Mouse (Mus musculus): ENCODE data around the gene Pde8b. TPM values are rescaled to one million over a fixed set of nuclear protein-coding genes. Genes with fewer than 3 reads are reported as not detected.

Gene Pde8b
- polyA plus RNA-seq, 1 experiment from 2014 or later, result 3.6 TPM

- Histone ChIP-seq H3K9ac (ENCODE audit: low read length) (no peak overlapping the region), H3K36me3 (ENCODE audit: control insufficient read depth, insufficient read depth, low read length) (no peaks in the 10 kb centered on the region), H3K27ac (ENCODE audit: low read depth, low read length) (no peak overlapping the region), H3K4me2 (ENCODE audit: low read length) (no peak overlapping the region), H3K4me1 (ENCODE audit: control insufficient read depth, insufficient read depth, low read length) (no peaks in the 10 kb centered on the region), H3K4me3 (ENCODE audit: low read depth, low read length) (no peak overlapping the region), H3K9me3 (replicated peaks; ENCODE audit: control insufficient read depth, low read length) (no peaks in the 10 kb centered on the region), H3K27me3 (replicated peaks; ENCODE audit: control insufficient read depth, insufficient read depth, low read length) (no peaks in the 10 kb centered on the region)
- DNase-seq (ENCODE audit: low spot score) (no peak), ATAC-seq (no peak)
- 52% methylated on average over 1 of the region's 1 CpGs for WGBS
Observed at GRCm38 (mm10) chr13:95260391-95260790, 10.3 kb upstream of the Pde8b start.

DNA sequence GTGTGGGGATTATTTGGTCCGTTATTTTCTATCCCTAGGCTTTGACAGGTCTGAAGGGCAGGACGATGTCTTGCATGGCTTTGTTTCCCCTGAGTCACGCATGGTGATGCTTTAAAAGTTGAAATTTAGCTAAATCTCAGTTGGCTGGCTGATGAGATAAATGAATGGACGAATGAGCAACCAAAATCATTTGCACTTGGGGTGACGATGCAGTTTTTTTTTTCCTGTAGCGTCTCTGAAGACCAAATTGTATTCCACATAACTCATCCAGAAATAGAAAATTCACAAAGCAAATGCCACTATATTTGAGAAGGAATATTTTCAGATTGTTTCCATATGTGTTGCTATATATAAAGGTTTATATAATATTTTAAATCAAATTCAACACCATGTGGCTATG is 6.9 kb upstream of the Pde8b start:
- Histone ChIP-seq H3K4me2 (ENCODE audit: low read length) (no peak overlapping the region), H3K9me3 (replicated peaks; ENCODE audit: control insufficient read depth, low read length) (no peaks in the 10 kb centered on the region), H3K4me1 (ENCODE audit: control insufficient read depth, insufficient read depth, low read length) (no peaks in the 10 kb centered on the region), H3K27me3 (replicated peaks; ENCODE audit: control insufficient read depth, insufficient read depth, low read length) (no peaks in the 10 kb centered on the region), H3K27ac (ENCODE audit: low read depth, low read length) (no peak overlapping the region), H3K9ac (ENCODE audit: low read length) (no peak overlapping the region), H3K4me3 (ENCODE audit: low read depth, low read length) (no peak overlapping the region), H3K36me3 (ENCODE audit: control insufficient read depth, insufficient read depth, low read length) (no peaks in the 10 kb centered on the region)
- WGBS, result 90% methylated on average over 6 of the region's 6 CpGs
- DNase-seq (ENCODE audit: low spot score) (no peak), ATAC-seq (no peak)

- ATAC-seq (no peak), DNase-seq (ENCODE audit: low spot score) (no peak)
- no peak overlapping the region for H3K27ac ChIP-seq (ENCODE audit: low read depth, low read length)
- H3K36me3 ChIP-seq (ENCODE audit: control insufficient read depth, insufficient read depth, low read length), result no peaks in the 10 kb centered on the region
- WGBS, result 95% methylated on average over 3 of the region's 3 CpGs
- H3K27me3 ChIP-seq (replicated peaks; ENCODE audit: control insufficient read depth, insufficient read depth, low read length), result no peaks in the 10 kb centered on the region
- no peak overlapping the region for H3K9ac ChIP-seq (ENCODE audit: low read length)
- H3K4me3 ChIP-seq (ENCODE audit: low read depth, low read length), result no peak overlapping the region
- no peaks in the 10 kb centered on the region for H3K9me3 ChIP-seq (replicated peaks; ENCODE audit: control insufficient read depth, low read length)
- H3K4me2 ChIP-seq (ENCODE audit: low read length), result no peak overlapping the region
- H3K4me1 ChIP-seq (ENCODE audit: control insufficient read depth, insufficient read depth, low read length), result no peaks in the 10 kb centered on the region
Observed at GRCm38 (mm10) chr13:95255083-95255482, 4.9 kb upstream of the Pde8b start.

- no peaks in the 10 kb centered on the region for H3K36me3 ChIP-seq (ENCODE audit: control insufficient read depth, insufficient read depth, low read length)
- no peaks in the 10 kb centered on the region for H3K4me1 ChIP-seq (ENCODE audit: control insufficient read depth, insufficient read depth, low read length)
- no peak for DNase-seq (ENCODE audit: low spot score)
- no peak overlapping the region for H3K9ac ChIP-seq (ENCODE audit: low read length)
- no peak overlapping the region for H3K4me3 ChIP-seq (ENCODE audit: low read depth, low read length)
- H3K4me2 ChIP-seq (ENCODE audit: low read length), result no peak overlapping the region
- H3K9me3 ChIP-seq (replicated peaks; ENCODE audit: control insufficient read depth, low read length), result no peaks in the 10 kb centered on the region
- 92% methylated on average over 2 of the region's 2 CpGs for WGBS
- no peaks in the 10 kb centered on the region for H3K27me3 ChIP-seq (replicated peaks; ENCODE audit: control insufficient read depth, insufficient read depth, low read length)
- H3K27ac ChIP-seq (ENCODE audit: low read depth, low read length), result no peak overlapping the region
- ATAC-seq, result no peak
Observed at GRCm38 (mm10) chr13:95243026-95243425, 7.1 kb downstream of the Pde8b start.

DNA sequence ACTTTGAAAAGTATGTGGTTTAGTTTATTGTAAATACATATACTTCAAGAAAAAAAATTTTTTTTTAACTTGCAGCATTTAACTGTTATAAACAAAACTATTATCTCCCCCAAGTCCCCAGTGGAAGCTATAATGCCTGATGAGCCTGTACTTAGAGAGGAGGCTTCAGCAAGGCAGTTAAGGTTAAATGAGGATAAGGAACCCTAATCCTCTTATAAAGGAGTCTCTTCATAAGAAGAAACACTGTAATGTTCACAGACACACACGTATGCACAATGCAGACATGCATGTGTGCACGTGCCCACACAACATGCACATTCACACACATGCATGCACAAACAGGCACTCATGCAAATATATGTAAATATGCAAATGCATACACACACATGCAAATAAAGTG is 12.6 kb downstream of the Pde8b start:
- Histone ChIP-seq H3K36me3 (ENCODE audit: control insufficient read depth, insufficient read depth, low read length) (no peaks in the 10 kb centered on the region), H3K4me2 (ENCODE audit: low read length) (no peak overlapping the region), H3K9ac (ENCODE audit: low read length) (no peak overlapping the region), H3K4me3 (ENCODE audit: low read depth, low read length) (no peak overlapping the region), H3K4me1 (ENCODE audit: control insufficient read depth, insufficient read depth, low read length) (no peaks in the 10 kb centered on the region), H3K9me3 (replicated peaks; ENCODE audit: control insufficient read depth, low read length) (no peaks in the 10 kb centered on the region), H3K27ac (ENCODE audit: low read depth, low read length) (no peak overlapping the region), H3K27me3 (replicated peaks; ENCODE audit: control insufficient read depth, insufficient read depth, low read length) (no peaks in the 10 kb centered on the region)
- WGBS, result 82% methylated on average over 2 of the region's 2 CpGs
- ATAC-seq (no peak), DNase-seq (ENCODE audit: low spot score) (no peak)

GRCm38 (mm10) chr13:95235261-95235660 is 14.9 kb downstream of the Pde8b start:
- Histone ChIP-seq H3K27ac (ENCODE audit: low read depth, low read length) (no peak overlapping the region), H3K36me3 (ENCODE audit: control insufficient read depth, insufficient read depth, low read length) (no peaks in the 10 kb centered on the region), H3K4me3 (ENCODE audit: low read depth, low read length) (no peak overlapping the region), H3K4me2 (ENCODE audit: low read length) (no peak overlapping the region), H3K9ac (ENCODE audit: low read length) (no peak overlapping the region), H3K4me1 (ENCODE audit: control insufficient read depth, insufficient read depth, low read length) (no peaks in the 10 kb centered on the region), H3K9me3 (replicated peaks; ENCODE audit: control insufficient read depth, low read length) (no peaks in the 10 kb centered on the region), H3K27me3 (replicated peaks; ENCODE audit: control insufficient read depth, insufficient read depth, low read length) (no peaks in the 10 kb centered on the region)
- no peak for ATAC-seq
- DNase-seq (ENCODE audit: low spot score), result no peak
- 88% methylated on average over 8 of the region's 8 CpGs for WGBS

DNA sequence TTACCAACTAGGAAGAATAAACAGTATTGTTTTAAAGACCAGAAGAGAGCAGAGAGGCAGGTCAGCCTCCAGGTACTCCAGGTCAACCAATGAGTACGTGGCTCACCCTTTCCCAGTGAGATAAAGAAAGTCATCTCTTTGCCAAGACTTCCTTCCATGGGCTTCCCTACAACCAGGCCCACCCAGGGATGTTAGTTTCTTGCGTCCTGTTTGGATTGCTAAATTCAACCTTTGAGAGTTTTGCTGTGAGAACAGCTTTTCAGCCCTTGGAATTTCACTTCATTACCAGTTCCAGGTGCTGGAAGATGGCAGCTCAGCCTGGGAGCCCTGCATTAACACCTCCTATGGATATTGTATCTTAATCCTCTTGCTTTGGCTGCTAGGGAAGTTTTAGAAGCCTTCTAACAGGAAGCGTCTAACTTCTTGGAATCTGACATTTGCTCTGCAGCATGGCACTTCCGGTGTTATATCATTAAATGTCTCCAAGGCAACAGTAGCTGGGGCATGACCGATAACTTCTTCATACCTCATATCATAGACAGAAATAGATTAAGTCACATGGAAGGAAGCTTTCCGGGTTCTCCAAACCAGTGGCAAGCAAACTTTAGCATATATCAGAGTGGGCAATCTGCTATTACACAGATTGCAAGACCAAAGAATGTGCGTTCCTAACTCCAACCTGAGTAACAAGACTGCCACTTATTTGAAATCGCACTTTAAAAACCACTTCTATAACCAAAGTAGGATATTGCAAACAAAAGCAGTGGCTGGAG is 18.6 kb downstream of the Pde8b start:
- Histone ChIP-seq H3K27ac (ENCODE audit: low read depth, low read length) (no peak overlapping the region), H3K4me3 (ENCODE audit: low read depth, low read length) (no peak overlapping the region), H3K36me3 (ENCODE audit: control insufficient read depth, insufficient read depth, low read length) (no peaks in the 10 kb centered on the region), H3K9me3 (replicated peaks; ENCODE audit: control insufficient read depth, low read length) (no peaks in the 10 kb centered on the region), H3K4me1 (ENCODE audit: control insufficient read depth, insufficient read depth, low read length) (no peaks in the 10 kb centered on the region), H3K4me2 (ENCODE audit: low read length) (no peak overlapping the region), H3K27me3 (replicated peaks; ENCODE audit: control insufficient read depth, insufficient read depth, low read length) (no peaks in the 10 kb centered on the region), H3K9ac (ENCODE audit: low read length) (no peak overlapping the region)
- DNase-seq (ENCODE audit: low spot score) (no peak), ATAC-seq (no peak)
- WGBS, result 86% methylated on average over 8 of the region's 8 CpGs

DNA sequence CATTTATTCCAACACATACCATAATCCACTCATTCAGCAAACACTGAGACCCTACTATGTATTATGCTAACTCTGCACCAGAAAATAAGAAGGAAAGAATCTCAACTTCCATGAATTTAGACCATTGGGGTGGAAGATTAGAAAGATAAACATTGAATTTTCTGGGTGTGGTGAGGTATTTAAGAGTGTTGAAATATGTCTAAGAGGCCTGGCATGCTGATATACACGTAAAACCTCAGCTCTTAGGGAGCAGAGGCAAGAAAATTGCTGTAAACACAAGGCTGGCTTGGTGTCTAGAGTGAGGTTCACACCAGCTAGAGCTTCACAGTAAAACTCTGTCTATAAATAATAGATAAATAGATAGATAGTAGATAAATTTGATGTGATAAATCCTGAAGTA is 19.8 kb downstream of the Pde8b start:
- Histone ChIP-seq H3K9me3 (replicated peaks; ENCODE audit: control insufficient read depth, low read length) (no peaks in the 10 kb centered on the region), H3K9ac (ENCODE audit: low read length) (no peak overlapping the region), H3K4me3 (ENCODE audit: low read depth, low read length) (no peak overlapping the region), H3K27me3 (replicated peaks; ENCODE audit: control insufficient read depth, insufficient read depth, low read length) (no peaks in the 10 kb centered on the region), H3K4me1 (ENCODE audit: control insufficient read depth, insufficient read depth, low read length) (no peaks in the 10 kb centered on the region), H3K4me2 (ENCODE audit: low read length) (no peak overlapping the region), H3K36me3 (ENCODE audit: control insufficient read depth, insufficient read depth, low read length) (no peaks in the 10 kb centered on the region), H3K27ac (ENCODE audit: low read depth, low read length) (no peak overlapping the region)
- no peak for DNase-seq (ENCODE audit: low spot score)
- WGBS, result 74% methylated on average over 1 of the region's 1 CpGs
- no peak for ATAC-seq

- H3K9ac ChIP-seq (ENCODE audit: low read length), result no peak overlapping the region
- no peak for ATAC-seq
- H3K4me3 ChIP-seq (ENCODE audit: low read depth, low read length), result no peak overlapping the region
- H3K9me3 ChIP-seq (replicated peaks; ENCODE audit: control insufficient read depth, low read length), result no peaks in the 10 kb centered on the region
- no peak overlapping the region for H3K27ac ChIP-seq (ENCODE audit: low read depth, low read length)
- H3K36me3 ChIP-seq (ENCODE audit: control insufficient read depth, insufficient read depth, low read length), result no peaks in the 10 kb centered on the region
- no peaks in the 10 kb centered on the region for H3K4me1 ChIP-seq (ENCODE audit: control insufficient read depth, insufficient read depth, low read length)
- WGBS, result 80% methylated on average over 2 of the region's 2 CpGs
- 0 out of 2 replicates have a peak, but pooled peaks cover 8% of the 10 kb centered on the region for H3K27me3 ChIP-seq (replicated peaks; ENCODE audit: control insufficient read depth, insufficient read depth, low read length)
- no peak overlapping the region for H3K4me2 ChIP-seq (ENCODE audit: low read length)
- no peak for DNase-seq (ENCODE audit: low spot score)
Observed at GRCm38 (mm10) chr13:95224491-95224890, 25.6 kb downstream of the Pde8b start.

All from forebrain, embryonic 14.5 days (tissue).